Mouse (Mus musculus) midbrain, embryonic 15.5 days (tissue): ENCODE results near the gene Gpr68. TPM values are rescaled to one million over a fixed set of nuclear protein-coding genes. Genes with fewer than 3 reads are reported as not detected.

Source experiments
- ATAC-seq: fragments of 200-750 bp; cut with Nextera tagmentation; replicated peaks from 2 replicates; pipeline ENCODE4 v1.8.0; 2017; ENCODE audit warnings: moderate TSS enrichment
- H3K27ac ChIP-seq: fragments of 300-500 bp; sonication (generic); 2 replicates; pipeline ENCODE4 v1.5.1; 2015; ENCODE audit warnings: mild to moderate bottlenecking, inconsistent platforms
- H3K27me3 ChIP-seq: fragments of 300-500 bp; sonication (generic); replicated peaks from 2 replicates; pipeline ENCODE4 v1.6.1; 2015; ENCODE audit warnings: inconsistent platforms
- H3K36me3 ChIP-seq: fragments of 300-500 bp; sonication (generic); replicated peaks from 2 replicates; pipeline ENCODE4 v1.6.1; 2015; ENCODE audit warnings: inconsistent platforms
- H3K4me1 ChIP-seq: fragments of 300-500 bp; sonication (generic); 2 replicates; pipeline ENCODE4 v1.6.1; 2015; ENCODE audit warnings: inconsistent platforms
- H3K4me2 ChIP-seq: fragments of 300-500 bp; sonication (generic); 2 replicates; pipeline ENCODE4 v1.6.1; 2015; ENCODE audit warnings: inconsistent platforms, mild to moderate bottlenecking, moderate library complexity
- H3K4me3 ChIP-seq: fragments of 300-500 bp; sonication (generic); 2 replicates; pipeline ENCODE4 v1.5.1; 2015; ENCODE audit warnings: mild to moderate bottlenecking, inconsistent platforms
- H3K9ac ChIP-seq: fragments of 300-500 bp; sonication (generic); 2 replicates; pipeline ENCODE4 v1.6.1; 2015; ENCODE audit warnings: mild to moderate bottlenecking, inconsistent platforms
- H3K9me3 ChIP-seq: fragments of 300-500 bp; sonication (generic); 2 replicates; pipeline ENCODE4 v1.6.1; 2016; ENCODE audit warnings: inconsistent platforms
- whole genome bisulfite sequencing: fragments of 180-500 bp; shearing (Covaris S2); methylation state at CpG from one replicate; pipeline ENCODE4 v1.1.7; 2015; ENCODE audit warnings: mixed read lengths; 5-methylcytosine and 5-hydroxymethylcytosine counted together
- polyA plus RNA-seq: library from polyadenylated mRNA; unstranded; fragments of >200 nt; fragmentation: Nextera tagmentation; extraction: Ambion mirVana; gene quantifications from 2 replicates; pipeline ENCODE4 v1.2.1, GENCODE M21; 2015

The Gpr68 gene
- 6.1 and 6.7 TPM in 2 replicates for polyA plus RNA-seq

GRCm38 (mm10) chr12:100907598-100908297 lies at the start of gene Gpr68:
Gene Gpr68, minus strand, starts transcription at chr12:100908198.
- no peaks in the 10 kb centered on the region for H3K9me3 ChIP-seq
- ATAC-seq: peak; percentile 72
- H3K4me3 ChIP-seq: peak within 1 kb of the TSS; percentile 56
- 4% methylated on average over 39 of the region's 39 CpGs for WGBS
- no peak within 1 kb of the TSS for H3K27ac ChIP-seq
- peak within 1 kb of the TSS; percentile 98 for H3K4me2 ChIP-seq
- peak within 1 kb of the TSS; percentile 60 for H3K9ac ChIP-seq
- peaks cover 14% of the 10 kb centered on the region for H3K4me1 ChIP-seq
- H3K27me3 ChIP-seq: 0 out of 2 replicates have a peak, but pooled peaks cover 3% of the 10 kb centered on the region
- H3K36me3 ChIP-seq: no peaks in the 10 kb centered on the region

GRCm38 (mm10) chr12:100957257-100957656 lies 49.3 kb upstream of the Gpr68 start:
- no peak overlapping the region for H3K9ac ChIP-seq
- 0 out of 2 replicates have a peak, but pooled peaks cover 6% of the 10 kb centered on the region for H3K27me3 ChIP-seq
- no peaks in the 10 kb centered on the region for H3K9me3 ChIP-seq
- no peak overlapping the region for H3K4me2 ChIP-seq
- peak overlapping the region; percentile 3; the same call in 1 of the 2 replicates for H3K27ac ChIP-seq
- H3K36me3 ChIP-seq: no peaks in the 10 kb centered on the region
- H3K4me3 ChIP-seq: no peak overlapping the region
- no peak; the same call in 1 of the 2 replicates for ATAC-seq
- H3K4me1 ChIP-seq: peaks cover 21% of the 10 kb centered on the region
- 28% methylated on average over 3 of the region's 3 CpGs for WGBS

DNA sequence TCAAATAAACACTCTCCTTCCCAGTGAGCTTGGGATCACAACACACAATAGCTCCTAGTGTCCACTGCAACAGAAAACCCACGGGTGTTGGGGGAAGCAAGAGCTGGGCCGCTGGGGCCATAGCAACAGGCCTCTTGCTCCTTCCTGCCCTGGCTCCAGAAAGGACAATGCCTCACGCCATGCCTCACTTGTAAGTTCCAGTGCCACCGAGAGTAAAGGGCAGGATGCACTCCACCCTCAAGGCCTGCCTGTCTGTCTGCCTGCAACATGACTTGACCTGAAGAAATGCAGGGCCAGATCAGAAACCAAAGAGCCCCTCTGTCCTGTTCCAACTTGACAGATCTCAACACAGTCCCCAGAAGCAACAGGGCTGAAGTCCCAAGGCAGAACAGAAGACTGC lies 48.8 kb upstream of the Gpr68 start:
- WGBS: 32% methylated on average over 4 of the region's 4 CpGs
- H3K9ac ChIP-seq: no peak overlapping the region
- H3K4me2 ChIP-seq: no peak overlapping the region
- no peak for ATAC-seq
- no peaks in the 10 kb centered on the region for H3K9me3 ChIP-seq
- 0 out of 2 replicates have a peak, but pooled peaks cover 6% of the 10 kb centered on the region for H3K27me3 ChIP-seq
- H3K27ac ChIP-seq: no peak overlapping the region; the same call in 1 of the 2 replicates
- no peaks in the 10 kb centered on the region for H3K36me3 ChIP-seq
- H3K4me3 ChIP-seq: no peak overlapping the region
- H3K4me1 ChIP-seq: peaks cover 21% of the 10 kb centered on the region

GRCm38 (mm10) chr12:100956028-100956427 lies 48.0 kb upstream of the Gpr68 start:
- Histone ChIP-seq H3K4me2 (no peak overlapping the region), H3K27me3 (0 out of 2 replicates have a peak, but pooled peaks cover 6% of the 10 kb centered on the region), H3K36me3 (no peaks in the 10 kb centered on the region), H3K9me3 (no peaks in the 10 kb centered on the region), H3K27ac (no peak overlapping the region), H3K9ac (no peak overlapping the region), H3K4me3 (no peak overlapping the region), H3K4me1 (peaks cover 21% of the 10 kb centered on the region)
- no peak for ATAC-seq
- 92% methylated on average over 2 of the region's 2 CpGs for WGBS

- no peak overlapping the region for H3K4me2 ChIP-seq
- peaks cover 20% of the 10 kb centered on the region for H3K4me1 ChIP-seq
- H3K27ac ChIP-seq: no peak overlapping the region
- no peak overlapping the region for H3K9ac ChIP-seq
- no peak overlapping the region for H3K4me3 ChIP-seq
- 64% methylated on average over 8 of the region's 8 CpGs for WGBS
- 0 out of 2 replicates have a peak, but pooled peaks cover 6% of the 10 kb centered on the region for H3K27me3 ChIP-seq
- no peak for ATAC-seq
- no peaks in the 10 kb centered on the region for H3K9me3 ChIP-seq
- no peaks in the 10 kb centered on the region for H3K36me3 ChIP-seq
Observed at GRCm38 (mm10) chr12:100953926-100954325, 45.9 kb upstream of the Gpr68 start.

- Histone ChIP-seq H3K9ac (no peak overlapping the region), H3K9me3 (no peaks in the 10 kb centered on the region), H3K36me3 (peaks cover 3% of the 10 kb centered on the region; the same call in 1 of the 2 replicates), H3K4me1 (peaks cover 6% of the 10 kb centered on the region; the same call in 1 of the 2 replicates), H3K27ac (peak overlapping the region; percentile 60; the same call in 1 of the 2 replicates), H3K4me3 (no peak overlapping the region), H3K4me2 (no peak overlapping the region), H3K27me3 (0 out of 2 replicates have a peak, but pooled peaks cover 6% of the 10 kb centered on the region)
- 32% methylated on average over 9 of the region's 9 CpGs for WGBS
- ATAC-seq: peak; percentile 76
Observed at GRCm38 (mm10) chr12:100952193-100952931, 44.4 kb upstream of the Gpr68 start.

DNA sequence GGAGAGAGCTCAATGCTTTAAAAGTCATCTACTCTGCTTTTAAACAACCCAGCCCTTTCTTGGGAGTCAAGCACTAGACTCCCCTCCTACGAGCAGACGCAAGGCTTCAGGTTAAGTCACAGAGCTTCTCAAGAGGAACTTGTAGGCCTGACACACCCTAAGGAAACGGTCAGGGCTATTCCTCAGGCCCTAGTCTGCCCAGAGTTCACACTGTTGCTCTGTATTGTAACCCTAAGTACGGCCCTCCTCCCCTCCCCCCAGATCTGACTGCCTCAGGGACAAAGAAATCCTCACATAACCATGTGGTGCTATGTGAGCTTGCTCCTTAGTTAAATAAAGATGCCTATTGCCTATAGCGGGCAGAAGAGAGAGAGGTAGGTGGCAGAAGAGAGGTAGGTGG lies 41.1 kb upstream of the Gpr68 start:
- no peak overlapping the region for H3K4me2 ChIP-seq
- peaks cover 21% of the 10 kb centered on the region for H3K36me3 ChIP-seq
- no peaks in the 10 kb centered on the region for H3K27me3 ChIP-seq
- no peak overlapping the region for H3K4me3 ChIP-seq
- H3K9ac ChIP-seq: no peak overlapping the region
- H3K4me1 ChIP-seq: no peaks in the 10 kb centered on the region
- WGBS: 90% methylated on average over 5 of the region's 5 CpGs
- no peak for ATAC-seq
- no peak overlapping the region for H3K27ac ChIP-seq
- no peaks in the 10 kb centered on the region for H3K9me3 ChIP-seq

- no peak overlapping the region for H3K27ac ChIP-seq
- 93% methylated on average over 6 of the region's 6 CpGs for WGBS
- ATAC-seq: no peak
- no peak overlapping the region for H3K9ac ChIP-seq
- no peaks in the 10 kb centered on the region for H3K4me1 ChIP-seq
- H3K4me2 ChIP-seq: no peak overlapping the region
- no peak overlapping the region for H3K4me3 ChIP-seq
- H3K36me3 ChIP-seq: peaks cover 21% of the 10 kb centered on the region
- no peaks in the 10 kb centered on the region for H3K27me3 ChIP-seq
- no peaks in the 10 kb centered on the region for H3K9me3 ChIP-seq
Observed at GRCm38 (mm10) chr12:100948021-100948420, 40.0 kb upstream of the Gpr68 start.

DNA sequence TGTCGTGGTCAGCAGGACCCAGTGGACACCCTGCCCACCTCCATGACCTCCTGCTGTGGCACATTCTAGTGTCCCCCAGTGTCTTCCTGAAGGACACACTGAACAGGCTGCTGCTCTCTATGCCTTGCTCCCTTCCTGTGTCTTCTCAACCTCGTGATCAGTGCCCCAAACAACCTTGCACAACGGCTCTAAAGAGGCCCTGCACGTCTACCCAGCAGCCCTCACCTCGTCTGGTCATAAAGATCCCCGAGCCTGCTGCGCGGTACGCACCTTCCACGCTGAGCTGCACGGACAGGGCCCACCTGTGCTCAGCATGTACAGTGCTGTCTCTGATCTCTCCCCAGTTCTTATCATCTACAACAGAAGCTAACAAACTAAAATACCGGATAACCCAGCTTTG lies 38.0 kb upstream of the Gpr68 start:
- WGBS: 93% methylated on average over 12 of the region's 12 CpGs
- Histone ChIP-seq H3K36me3 (peaks cover 21% of the 10 kb centered on the region), H3K9me3 (no peaks in the 10 kb centered on the region), H3K4me3 (no peak overlapping the region), H3K4me1 (no peaks in the 10 kb centered on the region), H3K27me3 (no peaks in the 10 kb centered on the region), H3K4me2 (no peak overlapping the region), H3K27ac (no peak overlapping the region), H3K9ac (no peak overlapping the region)
- ATAC-seq: no peak

DNA sequence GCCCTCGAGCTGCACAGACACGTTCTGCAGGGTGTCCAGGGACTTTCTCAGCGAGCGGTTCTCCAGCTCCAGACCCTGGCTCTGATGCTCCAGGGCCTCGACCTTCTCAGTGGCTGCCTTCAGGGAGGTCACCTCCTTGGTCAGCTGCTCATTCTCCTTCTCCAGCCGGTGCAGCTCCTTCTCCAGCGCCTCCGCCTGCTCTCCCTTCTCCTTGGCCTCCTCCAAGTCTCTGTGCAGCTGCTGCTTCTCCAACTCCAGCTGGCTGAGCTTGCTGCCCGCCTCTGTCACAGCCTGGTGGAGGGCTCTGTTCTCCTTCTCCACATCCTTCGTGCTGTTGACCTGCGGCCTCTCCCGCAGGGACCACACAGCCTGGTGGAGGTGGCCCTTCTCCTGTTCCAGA lies 37.5 kb upstream of the Gpr68 start:
- peaks cover 21% of the 10 kb centered on the region for H3K36me3 ChIP-seq
- no peak overlapping the region for H3K4me2 ChIP-seq
- H3K9ac ChIP-seq: no peak overlapping the region
- no peaks in the 10 kb centered on the region for H3K4me1 ChIP-seq
- 90% methylated on average over 12 of the region's 12 CpGs for WGBS
- no peaks in the 10 kb centered on the region for H3K27me3 ChIP-seq
- no peak for ATAC-seq
- H3K27ac ChIP-seq: no peak overlapping the region
- H3K4me3 ChIP-seq: no peak overlapping the region
- H3K9me3 ChIP-seq: no peaks in the 10 kb centered on the region

- ATAC-seq: no peak
- Histone ChIP-seq H3K4me1 (no peaks in the 10 kb centered on the region), H3K9ac (no peak overlapping the region), H3K4me3 (no peak overlapping the region), H3K9me3 (no peaks in the 10 kb centered on the region), H3K27ac (no peak overlapping the region), H3K4me2 (no peak overlapping the region), H3K36me3 (peaks cover 21% of the 10 kb centered on the region), H3K27me3 (no peaks in the 10 kb centered on the region)
- 92% methylated on average over 21 of the region's 21 CpGs for WGBS
Observed at GRCm38 (mm10) chr12:100944921-100945336, 36.9 kb upstream of the Gpr68 start.

DNA sequence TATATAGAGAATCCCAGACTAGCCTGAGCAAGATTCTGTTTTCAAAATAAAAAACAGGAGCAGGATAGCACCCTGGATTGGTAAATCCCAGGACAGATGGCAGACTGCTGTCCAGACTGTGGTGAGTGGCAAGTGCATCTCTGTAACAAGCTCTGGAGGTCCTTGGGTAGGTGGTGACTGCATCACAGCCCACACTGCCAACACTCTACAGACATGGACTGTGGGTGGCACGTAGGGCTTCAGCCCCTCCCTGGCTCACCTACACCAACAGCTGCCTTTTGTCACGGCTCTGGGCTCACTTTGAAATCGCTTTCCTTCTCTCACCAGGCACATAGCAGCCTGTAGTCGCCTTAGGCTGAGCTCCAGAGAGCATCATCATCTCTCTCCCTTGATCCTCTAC lies 35.1 kb upstream of the Gpr68 start:
- H3K27me3 ChIP-seq: no peaks in the 10 kb centered on the region
- H3K27ac ChIP-seq: no peak overlapping the region
- H3K9ac ChIP-seq: no peak overlapping the region
- no peak overlapping the region for H3K4me3 ChIP-seq
- no peak overlapping the region for H3K4me2 ChIP-seq
- no peaks in the 10 kb centered on the region for H3K9me3 ChIP-seq
- no peaks in the 10 kb centered on the region for H3K4me1 ChIP-seq
- H3K36me3 ChIP-seq: peaks cover 21% of the 10 kb centered on the region
- ATAC-seq: no peak
- WGBS: 81% methylated on average over 4 of the region's 4 CpGs
